Mouse (Mus musculus) c-Kit-positive CD71-positive TER-119-negative erythroid progenitor cells, embryonic 14.5 days (primary cell): ENCODE data around the gene Slc2a9.

Experiments
- DNase-seq: peaks from one replicate; pipeline ENCODE4 v3.0.0-alpha.2; 2013; ENCODE audit warnings: low read depth

Gene Slc2a9

GRCm38 (mm10) chr5:38469891-38470578, 32.9 kb downstream of the Slc2a9 start:
- peak; percentile 40 for DNase-seq

- DNase-seq: no peak
Observed at GRCm38 (mm10) chr5:38466569-38467110, 36.3 kb downstream of the Slc2a9 start.

GRCm38 (mm10) chr5:38461261-38461660, 41.7 kb downstream of the Slc2a9 start:
- no peak for DNase-seq

- no peak for DNase-seq
Observed at GRCm38 (mm10) chr5:38450936-38451335, 52.0 kb downstream of the Slc2a9 start.

GRCm38 (mm10) chr5:38449607-38450006, 53.3 kb downstream of the Slc2a9 start:
- no peak for DNase-seq

- no peak for DNase-seq
Observed at GRCm38 (mm10) chr5:38448121-38448520, 54.8 kb downstream of the Slc2a9 start.

GRCm38 (mm10) chr5:38446316-38446975, 56.5 kb downstream of the Slc2a9 start:
- DNase-seq: no peak

- no peak for DNase-seq
Observed at GRCm38 (mm10) chr5:38441088-38441839, 61.7 kb downstream of the Slc2a9 start.

GRCm38 (mm10) chr5:38440252-38441005, 62.5 kb downstream of the Slc2a9 start:
- no peak for DNase-seq

GRCm38 (mm10) chr5:38436681-38437080, 66.3 kb downstream of the Slc2a9 start:
- peak; percentile 0 for DNase-seq

GRCm38 (mm10) chr5:38434875-38435274, 68.1 kb downstream of the Slc2a9 start:
- no peak for DNase-seq

- DNase-seq: no peak
Observed at GRCm38 (mm10) chr5:38431201-38431600, 71.7 kb downstream of the Slc2a9 start.

GRCm38 (mm10) chr5:38429106-38429505, 73.8 kb downstream of the Slc2a9 start:
- no peak for DNase-seq

GRCm38 (mm10) chr5:38427757-38428156, 75.2 kb downstream of the Slc2a9 start:
- no peak for DNase-seq

- DNase-seq: peak; percentile 5
Observed at GRCm38 (mm10) chr5:38425569-38425968, 77.4 kb downstream of the Slc2a9 start.

GRCm38 (mm10) chr5:38422426-38422825, 80.5 kb downstream of the Slc2a9 start:
- no peak for DNase-seq

- no peak for DNase-seq
Observed at GRCm38 (mm10) chr5:38418799-38419198, 84.1 kb downstream of the Slc2a9 start.

- DNase-seq: no peak
Observed at GRCm38 (mm10) chr5:38403612-38404011, 99.3 kb downstream of the Slc2a9 start.

- DNase-seq: no peak
Observed at GRCm38 (mm10) chr5:38402288-38402687, 100.7 kb downstream of the Slc2a9 start.

GRCm38 (mm10) chr5:38388857-38389256, 114.1 kb downstream of the Slc2a9 start:
- no peak for DNase-seq

GRCm38 (mm10) chr5:38388420-38388823, 114.5 kb downstream of the Slc2a9 start:
- DNase-seq: no peak

GRCm38 (mm10) chr5:38379970-38380369, 123.0 kb downstream of the Slc2a9 start:
- DNase-seq: no peak
